Mouse (Mus musculus) midbrain, embryonic 11.5 days (tissue): ENCODE measurements around the gene Mdc1. TPM values are rescaled to one million over a fixed set of nuclear protein-coding genes. Genes with fewer than 3 reads are reported as not detected.

ENCODE experiments used
- ATAC-seq: fragments of 200-750 bp; cut with Nextera tagmentation; 2 replicates; pipeline ENCODE4 v1.8.0; 2017; ENCODE audit warnings: moderate TSS enrichment, moderate library complexity; ENCODE audit not compliant: low FRiP score
- DNase-seq: peaks from one replicate; pipeline ENCODE4 v3.0.0; 2015; ENCODE audit warnings: low spot score; ENCODE audit errors: missing footprints
- H3K27ac ChIP-seq: fragments of 300-500 bp; sonication (generic); 2 replicates; pipeline ENCODE4 v1.5.1; 2014; ENCODE audit warnings: low read depth, low read length
- H3K27me3 ChIP-seq: fragments of 300-500 bp; sonication (generic); 2 replicates; pipeline ENCODE4 v1.6.1; 2014; ENCODE audit warnings: mild to moderate bottlenecking, low read length, moderate library complexity, mixed read lengths; ENCODE audit not compliant: control insufficient read depth, insufficient read depth
- H3K36me3 ChIP-seq: fragments of 300-500 bp; sonication (generic); 2 replicates; pipeline ENCODE4 v1.6.1; 2014; ENCODE audit warnings: mild to moderate bottlenecking, low read length, moderate library complexity, mixed read lengths; ENCODE audit not compliant: control insufficient read depth, insufficient read depth
- H3K4me1 ChIP-seq: fragments of 300-500 bp; sonication (generic); 2 replicates; pipeline ENCODE4 v1.6.1; 2014; ENCODE audit warnings: low read length; ENCODE audit not compliant: control insufficient read depth, insufficient read depth
- H3K4me2 ChIP-seq: fragments of 300-500 bp; sonication (generic); 2 replicates; pipeline ENCODE4 v1.6.1; 2014; ENCODE audit warnings: mild to moderate bottlenecking, moderate library complexity
- H3K4me3 ChIP-seq: fragments of 300-500 bp; sonication (generic); 2 replicates; pipeline ENCODE4 v1.5.1; 2014; ENCODE audit warnings: low read depth, low read length
- H3K9ac ChIP-seq: fragments of 300-500 bp; sonication (generic); 2 replicates; pipeline ENCODE4 v1.6.1; 2014; ENCODE audit warnings: low read length
- H3K9me3 ChIP-seq: fragments of 300-500 bp; sonication (generic); 2 replicates; pipeline ENCODE4 v1.6.1; 2016; ENCODE audit warnings: low read length; ENCODE audit not compliant: control insufficient read depth
- WGBS: fragments of 180-500 bp; shearing (Covaris S2); extraction: QIAGEN DNeasy Blood & Tissue Kit; methylation state at CpG from one replicate; pipeline ENCODE4 v1.1.7; 2014; 5-methylcytosine and 5-hydroxymethylcytosine counted together
- polyA plus RNA-seq: library from polyadenylated mRNA; unstranded; fragments of >200 nt; fragmentation: Nextera tagmentation; extraction: Ambion mirVana; gene quantifications from 2 replicates; pipeline ENCODE4 v1.2.1, GENCODE M21; 2014

Gene Mdc1
- polyA plus RNA-seq, 1 experiment from 2014 or later, result 19.4 TPM

DNA sequence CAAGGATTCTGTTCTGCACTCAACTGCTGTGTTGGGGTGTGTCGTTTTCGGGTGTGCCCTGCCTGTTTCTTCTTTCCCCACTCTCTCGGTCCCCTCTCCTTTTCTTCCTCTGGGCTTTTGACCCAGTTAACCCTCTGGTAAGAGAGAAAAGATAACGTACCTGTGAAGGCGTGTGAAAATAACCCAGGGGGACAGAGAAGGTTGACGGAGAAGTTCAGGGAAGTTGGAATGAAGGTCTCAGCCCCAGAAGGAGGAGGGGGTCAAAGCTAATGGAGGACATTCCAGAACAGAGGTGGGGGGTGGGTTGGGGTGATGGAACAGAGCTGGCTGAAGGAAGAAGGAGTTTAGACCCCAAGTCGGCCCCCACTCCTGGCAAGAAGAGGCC is 27.6 kb downstream of the Mdc1 start:
- Histone ChIP-seq H3K27ac (no peak overlapping the region), H3K36me3 (peaks cover 11% of the 10 kb centered on the region), H3K4me1 (peaks cover 42% of the 10 kb centered on the region), H3K4me2 (peak overlapping the region; percentile 77), H3K9ac (peak overlapping the region; percentile 92), H3K9me3 (peaks cover 5% of the 10 kb centered on the region), H3K4me3 (peak overlapping the region; percentile 61), H3K27me3 (no peaks in the 10 kb centered on the region)
- 6% methylated on average over 7 of the region's 7 CpGs for WGBS
- peak; percentile 82 for DNase-seq
- no peak for ATAC-seq

DNA sequence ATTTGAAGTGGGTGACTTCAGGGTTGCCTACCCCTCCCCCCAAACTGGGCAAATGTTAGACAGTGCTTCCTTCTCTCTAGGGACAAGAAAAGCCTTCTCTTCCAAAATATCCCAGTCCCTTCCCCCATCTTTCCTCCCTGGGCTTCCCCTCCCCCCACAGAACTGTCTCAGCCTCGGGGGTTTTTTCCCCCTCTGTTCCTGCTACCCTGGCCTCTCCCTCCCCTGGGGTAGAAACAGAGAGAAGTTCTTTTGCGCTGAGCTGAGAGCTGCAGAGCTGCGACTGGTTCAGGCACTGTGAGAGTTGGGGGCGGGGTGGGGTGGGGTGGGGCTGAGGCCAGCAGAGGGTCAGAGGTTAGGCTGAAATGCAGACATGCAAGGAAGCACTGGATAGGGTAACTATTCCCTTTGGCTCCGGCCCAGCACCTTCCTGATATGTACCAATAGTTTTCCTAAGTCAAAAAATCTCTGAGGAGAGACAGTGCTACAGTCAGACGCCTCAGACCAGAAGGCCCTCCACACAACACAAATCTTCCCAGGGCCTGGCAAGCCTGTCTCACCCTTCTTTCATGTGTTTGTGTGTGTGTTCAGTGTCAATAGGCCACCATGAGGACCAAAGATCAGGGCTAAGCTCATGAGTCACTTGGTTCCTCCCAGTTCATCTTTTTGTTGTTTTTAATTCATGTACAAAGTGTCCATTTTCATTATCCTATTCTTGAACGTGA is 28.2 kb downstream of the Mdc1 start:
- peak overlapping the region; percentile 92 for H3K9ac ChIP-seq
- peak; percentile 89 for DNase-seq
- peaks cover 42% of the 10 kb centered on the region for H3K4me1 ChIP-seq
- ATAC-seq, result no peak
- H3K27me3 ChIP-seq, result no peaks in the 10 kb centered on the region
- 3% methylated on average over 7 of the region's 7 CpGs for WGBS
- H3K4me3 ChIP-seq, result peak overlapping the region; percentile 61
- H3K36me3 ChIP-seq, result peaks cover 14% of the 10 kb centered on the region
- peak overlapping the region; percentile 77 for H3K4me2 ChIP-seq
- H3K27ac ChIP-seq, result peak overlapping the region; percentile 2; the same call in 1 of the 2 replicates
- H3K9me3 ChIP-seq, result peaks cover 5% of the 10 kb centered on the region

DNA sequence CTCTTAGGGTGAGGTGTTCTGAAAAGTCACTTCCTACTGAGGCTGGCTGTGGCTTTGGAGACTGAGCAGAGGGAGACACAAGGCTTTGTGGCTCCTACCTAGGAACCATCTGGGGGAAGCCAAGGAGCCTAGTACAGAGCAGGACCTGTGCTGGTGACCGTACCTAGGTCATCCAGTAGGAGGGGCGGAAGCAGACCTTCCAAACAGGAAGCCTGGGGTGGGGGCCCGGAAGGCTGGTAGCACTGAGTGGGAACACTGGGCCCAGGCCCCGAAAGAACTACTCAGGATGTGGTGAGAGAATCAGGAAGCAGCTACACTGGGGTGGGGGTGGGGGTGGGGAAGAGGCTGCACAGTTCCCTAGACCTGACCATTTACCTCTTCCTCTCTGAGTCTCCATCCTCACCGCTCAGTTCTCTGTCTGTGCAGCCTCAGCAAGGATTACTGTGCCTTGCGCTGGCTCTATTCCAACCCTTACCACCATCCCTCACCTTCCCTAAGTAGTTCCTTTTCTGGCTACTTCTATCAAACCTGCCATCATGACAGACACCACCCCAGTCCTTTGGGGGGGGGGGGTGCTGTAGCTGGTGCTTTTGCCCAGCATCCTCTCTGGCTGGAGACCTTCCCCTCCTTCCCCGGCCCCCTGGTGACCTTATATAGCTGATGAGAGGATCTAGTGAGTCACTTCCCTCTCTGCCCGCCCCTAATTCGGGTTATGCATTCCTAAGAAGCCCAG is 29.0 kb downstream of the Mdc1 start:
- peaks cover 18% of the 10 kb centered on the region for H3K36me3 ChIP-seq
- 0 out of 2 replicates have a peak overlapping the region, but pooled peaks have one; percentile 2 for H3K27ac ChIP-seq
- H3K9me3 ChIP-seq, result peaks cover 5% of the 10 kb centered on the region
- ATAC-seq (no peak), DNase-seq (peak; percentile 83)
- 81% methylated on average over 9 of the region's 9 CpGs for WGBS
- H3K9ac ChIP-seq, result peak overlapping the region; percentile 92
- H3K4me2 ChIP-seq, result peak overlapping the region; percentile 77
- H3K4me3 ChIP-seq, result peak overlapping the region; percentile 61
- H3K4me1 ChIP-seq, result peaks cover 37% of the 10 kb centered on the region
- H3K27me3 ChIP-seq, result no peaks in the 10 kb centered on the region

DNA sequence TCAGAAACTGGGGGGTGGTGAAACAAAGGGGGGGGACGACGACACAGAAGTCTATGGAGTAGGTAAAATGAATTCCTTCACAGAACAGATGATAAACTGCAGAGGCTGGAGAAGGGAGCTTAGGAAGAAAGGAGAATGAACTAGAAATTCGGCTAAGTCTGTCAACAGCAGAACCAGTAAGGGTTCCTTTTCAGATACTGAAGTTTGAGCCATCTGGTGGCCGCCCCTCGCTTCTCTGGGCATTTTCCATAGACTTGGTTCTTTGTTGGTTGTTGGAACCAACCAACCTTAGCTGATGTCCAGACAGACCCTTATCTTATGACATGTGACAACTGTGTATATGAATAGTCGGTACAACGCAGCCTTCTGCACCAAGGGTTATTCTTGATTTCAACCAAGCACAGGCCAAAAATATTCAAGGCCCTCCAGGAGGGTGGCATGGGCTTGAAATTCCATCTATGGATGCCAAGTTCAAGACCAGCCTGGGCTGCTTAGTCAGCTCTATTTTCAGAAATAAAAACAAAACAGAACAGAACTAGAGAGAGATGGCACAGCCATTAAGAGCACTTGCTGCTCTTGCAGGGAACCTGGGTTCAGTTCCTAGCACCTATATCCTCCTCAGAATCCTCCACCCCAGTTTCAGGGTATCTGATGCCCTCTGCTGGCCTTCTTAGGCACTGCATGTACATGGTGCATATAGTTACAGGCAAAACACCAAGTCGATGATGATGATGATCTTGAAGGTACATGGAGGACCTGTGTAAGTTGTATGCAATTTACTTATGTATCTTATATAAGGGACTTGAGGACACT is 29.8 kb downstream of the Mdc1 start:
- no peaks in the 10 kb centered on the region for H3K27me3 ChIP-seq
- no peak overlapping the region for H3K27ac ChIP-seq
- no peak overlapping the region; the same call in 1 of the 2 replicates for H3K9ac ChIP-seq
- peaks cover 37% of the 10 kb centered on the region for H3K4me1 ChIP-seq
- 90% methylated on average over 8 of the region's 8 CpGs for WGBS
- ATAC-seq (no peak), DNase-seq (peak; percentile 85)
- H3K9me3 ChIP-seq, result peaks cover 5% of the 10 kb centered on the region
- H3K36me3 ChIP-seq, result peaks cover 20% of the 10 kb centered on the region
- peak overlapping the region; percentile 61; the same call in 1 of the 2 replicates for H3K4me3 ChIP-seq
- peak overlapping the region; percentile 77 for H3K4me2 ChIP-seq

DNA sequence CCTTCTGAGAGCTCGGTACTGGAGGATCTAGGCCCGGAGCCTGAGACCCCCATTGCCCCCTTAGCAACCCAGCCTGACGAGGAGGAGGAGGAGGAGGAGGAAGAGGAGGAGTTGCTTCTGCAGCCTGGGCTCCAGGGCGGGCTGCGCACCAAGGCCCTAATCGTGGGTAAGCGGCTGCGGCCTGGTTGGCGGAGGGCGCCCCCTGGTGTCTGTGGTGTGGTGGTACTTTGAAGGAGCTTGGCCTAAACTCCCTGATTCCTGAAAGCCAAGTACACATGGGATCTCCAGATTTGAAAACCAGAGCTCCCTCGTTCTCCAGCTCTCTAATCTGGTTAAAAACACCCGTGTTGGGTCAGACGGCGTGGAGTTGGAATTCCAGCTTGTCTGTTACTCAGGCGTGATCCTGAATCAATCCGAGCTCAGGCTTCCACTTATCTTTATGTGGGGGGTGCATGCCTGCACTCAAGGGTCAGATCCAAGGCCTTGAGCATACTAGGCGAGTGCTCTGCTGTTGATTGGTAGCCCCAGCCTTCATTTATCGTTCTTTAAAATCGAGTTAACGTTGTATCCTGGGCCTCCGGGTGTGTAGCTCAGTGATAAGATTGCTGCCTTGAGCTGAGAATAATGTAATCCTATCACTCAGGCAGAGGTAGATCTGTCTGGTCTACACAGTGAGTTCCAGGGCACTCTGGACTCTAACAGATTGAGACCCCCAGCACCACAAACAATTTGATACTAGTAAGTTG is 32.6 kb downstream of the Mdc1 start:
- H3K36me3 ChIP-seq, result peaks cover 20% of the 10 kb centered on the region
- 0 out of 2 replicates have a peak overlapping the region, but pooled peaks have one; percentile 1 for H3K4me3 ChIP-seq
- ATAC-seq, result peak; percentile 49
- H3K27ac ChIP-seq, result no peak overlapping the region
- peaks cover 5% of the 10 kb centered on the region for H3K9me3 ChIP-seq
- WGBS, result 28% methylated on average over 21 of the region's 21 CpGs
- peak; percentile 99 for DNase-seq
- H3K4me2 ChIP-seq, result no peak overlapping the region
- no peaks in the 10 kb centered on the region for H3K27me3 ChIP-seq
- H3K9ac ChIP-seq, result no peak overlapping the region
- H3K4me1 ChIP-seq, result peaks cover 17% of the 10 kb centered on the region

DNA sequence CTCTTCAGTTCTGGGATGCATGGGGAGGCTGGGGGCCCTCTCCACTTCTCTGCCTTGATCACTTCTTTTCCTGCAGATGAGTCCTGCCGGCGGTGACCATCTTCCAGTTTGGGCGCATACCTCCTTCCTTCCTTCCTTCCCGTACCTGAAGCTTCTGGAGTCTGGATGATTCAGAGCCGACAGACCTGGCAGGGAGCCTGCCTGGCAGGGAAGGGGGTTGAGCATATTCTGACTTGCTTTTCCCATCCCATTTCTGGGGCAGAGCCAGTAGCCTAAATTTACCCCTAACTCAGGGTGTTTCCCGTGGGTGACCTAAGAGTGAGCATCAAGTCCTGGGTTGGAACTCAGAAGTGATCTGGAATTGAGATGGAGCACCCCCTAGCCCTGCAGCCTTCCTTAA is 33.4 kb downstream of the Mdc1 start:
- H3K9ac ChIP-seq, result no peak overlapping the region
- H3K27me3 ChIP-seq, result no peaks in the 10 kb centered on the region
- WGBS, result 95% methylated on average over 6 of the region's 6 CpGs
- H3K4me2 ChIP-seq, result no peak overlapping the region
- no peak overlapping the region for H3K27ac ChIP-seq
- no peak for ATAC-seq
- no peak for DNase-seq
- no peak overlapping the region for H3K4me3 ChIP-seq
- H3K4me1 ChIP-seq, result peaks cover 11% of the 10 kb centered on the region
- peaks cover 5% of the 10 kb centered on the region for H3K9me3 ChIP-seq
- H3K36me3 ChIP-seq, result peaks cover 20% of the 10 kb centered on the region

DNA sequence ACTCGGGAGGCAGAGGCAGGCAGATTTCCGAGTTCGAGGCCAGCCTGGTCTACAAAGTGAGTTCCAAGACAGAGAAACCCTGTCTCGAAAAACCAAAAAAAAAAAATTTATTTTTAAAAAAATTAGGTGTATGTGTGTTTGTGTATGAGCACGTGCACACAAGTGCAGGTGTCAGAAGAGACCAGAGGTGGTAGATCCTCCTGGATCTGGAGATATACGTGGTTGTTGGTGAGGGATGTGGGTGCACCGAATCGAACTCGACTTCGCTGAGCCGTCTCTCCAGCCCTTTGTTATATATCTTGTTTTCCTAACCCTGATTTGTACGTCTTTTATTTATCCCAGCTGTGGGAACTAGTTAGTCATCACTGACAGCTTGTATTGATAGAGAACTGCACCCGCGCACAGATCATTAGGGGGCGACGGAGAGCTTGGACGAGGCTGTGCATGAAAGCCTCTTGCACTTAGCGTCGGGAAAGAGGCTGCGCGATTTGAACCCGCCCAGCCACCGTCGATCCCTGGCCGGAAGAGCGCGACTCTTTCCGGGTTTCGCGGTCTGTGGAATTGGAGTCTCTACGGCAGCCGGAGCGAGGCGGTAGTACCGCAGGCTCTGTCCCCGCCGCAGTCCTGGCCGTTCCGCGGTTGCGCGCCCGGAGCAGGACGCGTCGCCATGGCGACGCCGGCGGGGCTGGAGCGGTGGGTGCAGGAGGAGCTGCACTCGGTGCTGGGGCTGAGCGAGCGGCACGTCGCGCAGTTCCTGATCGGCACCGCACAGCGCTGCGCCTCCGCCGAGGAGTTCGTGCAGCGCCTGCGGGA is 38.1 kb downstream of the Mdc1 start, which contains the start of gene Dhx16:
Gene Dhx16, plus strand, starts transcription at position 575 of the 813 bp plus-strand sequence.
- H3K4me2 ChIP-seq, result peak within 1 kb of the TSS; percentile 79
- peak within 1 kb of the TSS; percentile 85 for H3K9ac ChIP-seq
- peak; percentile 93 for ATAC-seq
- 6% methylated on average over 66 of the region's 66 CpGs for WGBS
- 0 out of 2 replicates have a peak within 1 kb of the TSS, but pooled peaks have one; percentile 44 for H3K27ac ChIP-seq
- H3K4me1 ChIP-seq, result peaks cover 8% of the 10 kb centered on the region
- peak; percentile 100 for DNase-seq
- no peaks in the 10 kb centered on the region for H3K27me3 ChIP-seq
- H3K36me3 ChIP-seq, result peaks cover 10% of the 10 kb centered on the region
- peak within 1 kb of the TSS; percentile 95 for H3K4me3 ChIP-seq
- no peaks in the 10 kb centered on the region for H3K9me3 ChIP-seq

DNA sequence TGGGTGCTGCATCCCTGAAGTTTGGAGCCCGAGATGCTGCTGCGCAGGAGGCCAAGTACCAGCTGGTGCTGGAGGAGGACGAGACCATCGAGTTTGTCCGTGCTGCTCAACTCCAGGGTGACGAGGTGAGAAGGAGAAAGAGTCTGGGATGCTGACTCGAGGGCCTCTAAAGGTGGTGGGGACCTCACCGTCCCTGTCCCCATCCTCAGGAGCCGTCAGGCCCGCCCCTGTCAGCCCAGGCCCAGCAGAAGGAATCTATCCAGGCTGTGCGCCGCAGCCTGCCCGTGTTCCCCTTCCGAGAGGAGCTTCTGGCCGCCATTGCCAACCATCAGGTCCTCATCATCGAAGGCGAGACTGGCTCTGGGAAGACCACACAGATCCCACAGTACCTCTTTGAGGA is 41.6 kb downstream of the Mdc1 start:
- H3K9me3 ChIP-seq, result no peaks in the 10 kb centered on the region
- H3K4me2 ChIP-seq, result no peak overlapping the region
- 92% methylated on average over 17 of the region's 17 CpGs for WGBS
- H3K4me1 ChIP-seq, result peaks cover 8% of the 10 kb centered on the region
- H3K9ac ChIP-seq, result no peak overlapping the region
- ATAC-seq, result no peak
- H3K27ac ChIP-seq, result no peak overlapping the region
- H3K36me3 ChIP-seq, result peaks cover 21% of the 10 kb centered on the region
- no peaks in the 10 kb centered on the region for H3K27me3 ChIP-seq
- no peak overlapping the region for H3K4me3 ChIP-seq
- no peak for DNase-seq
